Mouse (Mus musculus): ENCODE measurements at regions not wholly inside any gene's neighbourhood (a gene's known extent, or its start where the extent isn't known, plus 50 kb on each side); places are given as distances from the start of the nearest gene placed in this dataset.

DNA sequence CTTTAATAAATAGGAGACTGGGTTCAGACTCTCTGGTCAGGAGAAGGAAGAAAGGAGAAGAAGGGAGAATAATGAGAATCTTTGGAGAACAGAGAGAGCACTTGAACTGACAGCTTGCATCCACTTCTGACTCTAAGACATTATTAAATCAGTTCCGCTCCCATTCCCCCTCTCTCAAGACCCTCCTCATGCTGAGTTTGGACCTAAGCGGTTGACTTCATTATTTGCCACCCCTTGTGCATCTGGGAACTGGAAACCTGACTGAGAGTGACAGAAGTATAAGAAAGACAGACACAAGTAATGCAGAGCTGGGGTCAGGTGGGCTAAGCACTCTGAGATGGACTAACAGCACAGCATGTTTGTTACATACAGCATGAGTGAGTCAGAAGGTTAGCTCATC lies 80.3 kb upstream of the Khdrbs2 start:
- Histone ChIP-seq H3K36me3 (ENCODE audit: control insufficient read depth, insufficient read depth) (no peaks in the 10 kb centered on the region), H3K4me2 (ENCODE audit: low read depth) (no peak overlapping the region), H3K4me3 (no peak overlapping the region), H3K27me3 (ENCODE audit: control insufficient read depth, insufficient read depth, insufficient read length) (no peaks in the 10 kb centered on the region), H3ac (ENCODE audit: control insufficient read depth, insufficient read length) (no peak overlapping the region), H3K79me2 (ENCODE audit: control insufficient read depth, insufficient read depth) (no peaks in the 10 kb centered on the region)
- TF ChIP-seq MYOG (IDR thresholded peaks at IDR 0.05; ENCODE audit: control insufficient read depth in 1 of 3, insufficient read depth in 1 of 3, insufficient read length in 2 of 3, low read depth in 2 of 3), result no peak
- no peak for TF ChIP-seq MYOD1 (IDR thresholded peaks at IDR 0.05; ENCODE audit: control insufficient read depth in 1 of 3, insufficient read length in 2 of 3, low read depth in 2 of 3)
- no peak for TF ChIP-seq SRF (IDR thresholded peaks at IDR 0.05; ENCODE audit: control insufficient read depth, insufficient read length, low read depth)
- no peak for TF ChIP-seq POLR2AphosphoS2 (IDR thresholded peaks at IDR 0.05; ENCODE audit: insufficient read length, low read depth)
- no peak for TF ChIP-seq TCF12 (IDR thresholded peaks at IDR 0.05; ENCODE audit: insufficient read depth, poor library complexity, severe bottlenecking)
- TF ChIP-seq TCF3 (IDR thresholded peaks at IDR 0.05; ENCODE audit: insufficient read length, low read depth), result no peak
- TF ChIP-seq USF1 (IDR thresholded peaks at IDR 0.05; ENCODE audit: low read depth), result no peak

DNA sequence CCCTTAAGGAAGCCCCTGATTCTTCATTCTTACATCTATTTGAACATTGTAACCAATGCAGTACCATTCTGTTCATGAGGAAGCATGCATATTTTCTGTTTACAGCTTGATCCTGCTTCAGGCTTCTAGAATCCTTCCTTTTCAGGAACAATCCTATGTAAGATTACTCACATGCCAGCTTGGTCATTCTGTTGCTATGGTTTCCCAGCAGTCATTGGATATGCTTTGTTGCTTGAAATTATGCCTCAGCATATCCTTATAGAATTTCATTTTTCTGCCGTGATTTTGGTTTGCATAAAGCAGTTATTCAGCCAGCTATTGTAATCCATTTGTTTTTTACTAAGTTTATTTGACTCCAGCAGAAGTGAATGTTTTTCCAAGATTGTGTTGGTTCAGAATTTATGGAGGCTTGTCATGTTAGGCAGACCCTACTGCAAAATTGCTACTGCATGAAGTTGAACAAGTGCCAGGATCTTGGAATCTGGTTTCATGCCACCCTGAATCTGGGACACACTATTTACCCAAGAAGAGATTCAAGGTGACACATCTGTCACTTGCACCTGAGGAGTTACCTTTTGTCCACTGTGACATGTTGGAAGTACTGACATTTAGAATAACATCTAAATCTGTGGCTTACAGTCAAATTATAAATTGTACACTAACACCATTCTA lies 79.4 kb upstream of the Khdrbs2 start:
- H3K27me3 ChIP-seq (ENCODE audit: control insufficient read depth, insufficient read depth, insufficient read length), result no peaks in the 10 kb centered on the region
- no peak overlapping the region for H3ac ChIP-seq (ENCODE audit: control insufficient read depth, insufficient read length)
- H3K4me2 ChIP-seq (ENCODE audit: low read depth), result no peak overlapping the region
- no peak for TF ChIP-seq POLR2A (IDR thresholded peaks at IDR 0.05; ENCODE audit: insufficient read length, low read depth)
- no peak for TF ChIP-seq MAX (IDR thresholded peaks at IDR 0.05; ENCODE audit: low read depth)
- H3K36me3 ChIP-seq (ENCODE audit: control insufficient read depth, insufficient read depth), result no peaks in the 10 kb centered on the region
- no peak overlapping the region for H3K4me3 ChIP-seq
- H3K79me2 ChIP-seq (ENCODE audit: control insufficient read depth, insufficient read depth), result no peaks in the 10 kb centered on the region

DNA sequence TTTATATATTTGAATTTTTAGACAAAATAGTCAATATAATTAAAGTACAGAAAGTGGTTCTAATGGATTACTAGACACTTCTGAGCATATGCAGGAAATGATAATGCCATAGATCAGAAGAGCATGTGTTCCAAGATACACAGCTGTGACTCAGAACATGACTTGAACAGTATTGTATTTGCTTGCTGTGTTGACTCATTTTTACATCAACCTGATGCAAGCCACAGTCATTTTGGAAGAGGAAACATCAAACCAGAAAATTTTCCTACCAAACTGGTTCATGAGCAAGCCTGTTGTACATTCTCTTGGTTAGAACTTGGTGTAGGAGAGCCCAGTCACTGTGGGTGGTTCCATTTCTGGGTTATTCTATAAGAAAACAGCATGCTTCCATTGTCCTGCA lies 68.5 kb upstream of the Khdrbs2 start:
- no peaks in the 10 kb centered on the region for H3K36me3 ChIP-seq (ENCODE audit: control insufficient read depth, insufficient read depth)
- H3K4me3 ChIP-seq, result no peak overlapping the region
- H3K27me3 ChIP-seq (ENCODE audit: control insufficient read depth, insufficient read depth, insufficient read length), result no peaks in the 10 kb centered on the region
- H3K4me2 ChIP-seq (ENCODE audit: low read depth), result peak overlapping the region; percentile 25
- no peaks in the 10 kb centered on the region for H3K79me2 ChIP-seq (ENCODE audit: control insufficient read depth, insufficient read depth)
- no peak overlapping the region for H3ac ChIP-seq (ENCODE audit: control insufficient read depth, insufficient read length)
- no peak for TF ChIP-seq USF1 (IDR thresholded peaks at IDR 0.05; ENCODE audit: low read depth)
- peak; percentile 87 for TF ChIP-seq CEBPB (IDR thresholded peaks at IDR 0.05; ENCODE audit: insufficient read depth, poor library complexity, severe bottlenecking)
